Mouse (Mus musculus): Measurements from ENCODE around the gene Rin1.
"Not testable (repeated sequence)": the region's sequence is repeated elsewhere in the genome, so short reads cannot be mapped to it uniquely, and the experiment has no call there.

The Rin1 gene

DNA sequence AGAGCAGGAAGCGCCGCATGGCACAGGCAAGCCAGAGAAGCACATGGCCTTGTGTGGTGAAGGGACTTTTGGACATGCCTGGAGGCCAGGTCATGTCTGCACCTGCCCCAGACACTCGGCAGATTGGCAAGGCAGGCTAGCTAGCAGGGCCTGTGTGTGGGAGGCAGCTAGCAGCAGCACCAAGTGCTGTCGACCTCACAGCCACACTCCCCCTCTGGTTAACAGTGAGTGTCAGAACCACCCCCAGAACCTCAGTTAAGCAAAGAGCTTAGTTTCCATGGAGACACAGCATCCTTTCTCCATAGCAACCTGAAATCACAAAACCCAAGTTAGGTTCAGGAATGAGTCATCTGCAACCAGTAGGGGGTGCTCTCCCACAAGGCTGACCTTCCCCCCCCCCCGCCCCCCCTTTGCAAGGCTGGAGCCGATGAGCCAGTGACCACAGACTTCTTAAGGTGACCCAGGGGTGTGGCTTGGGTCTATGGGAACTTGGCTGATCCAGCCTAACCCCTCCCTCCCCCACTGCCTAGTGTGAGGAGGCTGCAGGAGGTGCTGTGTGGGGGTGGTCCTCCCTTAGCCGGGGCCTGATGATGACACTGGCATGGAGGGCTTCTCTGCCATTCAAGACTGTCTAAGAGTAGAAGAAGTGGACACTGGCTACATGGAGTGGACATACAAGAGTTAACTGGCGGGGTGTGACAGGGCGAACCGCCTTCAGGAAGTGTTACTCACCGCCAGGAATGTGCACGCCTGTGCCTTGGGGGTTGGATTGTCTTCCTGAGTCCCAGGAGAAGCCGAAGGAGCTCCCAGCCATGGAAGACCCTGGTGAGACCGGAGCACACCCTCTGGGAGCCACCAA is at the start of gene Rin1:
Gene Rin1, plus strand, starts transcription at position 435 of the 859 bp plus-strand sequence.
- DNase-seq (ENCODE audit: low spot score in 2 of 2), result no peak

DNA sequence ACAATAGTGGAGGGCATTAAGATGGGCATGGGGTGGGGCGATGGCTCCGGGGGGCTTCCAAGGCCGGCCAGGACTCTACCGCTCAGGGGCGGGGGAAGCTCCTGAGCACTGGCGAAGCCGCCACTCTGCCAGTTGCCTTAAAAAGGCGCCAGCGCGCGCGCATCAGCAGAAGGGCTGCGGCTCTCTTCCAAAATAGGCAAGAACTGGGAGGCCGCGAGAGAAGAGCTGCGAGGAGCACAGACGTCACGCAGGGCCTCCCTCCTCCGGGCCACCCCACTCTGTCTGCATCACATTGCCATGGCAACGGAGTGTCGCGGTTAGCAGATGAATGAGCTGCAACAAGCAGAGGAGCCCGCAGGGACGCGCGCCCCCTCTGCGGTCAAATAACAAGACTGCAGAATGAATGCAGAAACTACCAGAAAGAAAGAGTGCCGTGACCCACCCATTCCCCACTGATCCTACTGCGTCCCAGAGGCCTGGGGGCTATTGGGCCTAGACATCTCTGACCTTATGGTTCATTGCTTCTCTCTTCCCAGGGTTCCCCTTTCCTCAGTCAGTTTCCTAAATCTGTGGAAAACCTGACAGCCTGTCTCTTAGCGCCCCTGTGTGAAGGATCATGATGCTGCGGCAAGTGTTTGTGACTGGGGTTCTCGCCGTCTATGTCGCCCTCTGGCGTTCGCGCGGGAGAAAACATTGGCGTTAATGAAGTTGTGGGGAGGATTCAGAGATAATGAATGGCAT is 48.4 kb upstream of the Rin1 start:
- peak; percentile 47 to 65 for DNase-seq (ENCODE audit: low spot score in 2 of 2)

DNA sequence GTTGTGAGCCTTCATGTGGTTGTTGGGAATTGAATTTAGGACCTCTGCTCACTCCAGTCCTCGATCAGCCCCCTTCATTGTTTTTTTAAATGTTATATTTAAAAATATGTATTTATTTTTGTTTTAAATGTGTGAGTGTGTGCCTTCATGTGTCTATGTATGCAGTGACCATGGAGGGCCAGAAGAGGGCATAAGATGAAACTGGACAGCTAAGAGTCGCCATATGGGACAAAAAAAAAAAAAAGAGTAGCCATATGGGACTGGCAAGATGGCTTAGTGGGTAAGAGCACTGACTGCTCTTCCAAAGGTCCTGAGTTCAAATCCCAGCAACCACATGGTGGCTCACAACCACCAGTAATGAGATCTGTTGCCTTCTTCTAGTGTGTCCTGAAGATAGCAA is 46.6 kb upstream of the Rin1 start:
- DNase-seq (ENCODE audit: low spot score in 2 of 2), result not testable (repeated sequence)

DNA sequence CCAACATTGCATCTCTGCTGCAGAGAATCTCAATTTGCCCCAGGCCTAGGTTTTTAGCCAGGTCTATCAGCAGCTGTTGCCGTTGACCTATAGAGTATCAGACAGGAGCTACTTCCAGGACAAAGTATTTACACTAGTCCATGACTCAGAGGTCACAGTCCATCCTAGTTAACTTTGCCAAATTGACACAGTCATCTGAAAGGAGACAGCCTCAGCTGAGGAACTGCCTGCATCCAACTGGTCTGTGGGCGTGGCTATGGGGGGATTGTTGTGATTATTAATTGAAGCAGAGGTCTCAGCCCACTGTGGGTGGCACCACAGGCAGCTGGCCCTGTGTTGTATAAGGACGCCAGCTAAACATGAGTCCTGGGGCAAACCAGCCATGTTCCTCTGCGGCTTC is 45.4 kb upstream of the Rin1 start:
- no peak for DNase-seq (ENCODE audit: low spot score in 2 of 2)

DNA sequence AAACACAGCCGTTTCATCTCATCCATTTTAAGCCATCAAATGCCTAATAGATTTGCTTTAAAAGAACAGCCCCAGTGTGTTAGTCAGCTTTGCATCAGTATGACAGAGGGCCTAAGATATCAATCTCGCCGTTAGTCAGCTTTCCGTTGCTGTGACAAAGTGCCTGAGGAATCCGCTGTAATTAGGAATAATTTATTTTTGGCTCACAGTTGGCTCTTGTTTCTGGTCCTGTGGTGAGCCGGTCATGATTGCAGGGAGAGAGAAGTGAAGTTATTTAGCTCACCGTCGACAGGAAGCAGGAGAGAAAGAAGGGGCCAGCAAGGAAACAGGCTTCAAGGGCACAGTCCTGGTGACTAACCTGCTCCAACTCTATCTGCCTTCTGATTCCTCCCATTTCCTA is 37.1 kb upstream of the Rin1 start:
- no peak for DNase-seq (ENCODE audit: low spot score in 2 of 2)

DNA sequence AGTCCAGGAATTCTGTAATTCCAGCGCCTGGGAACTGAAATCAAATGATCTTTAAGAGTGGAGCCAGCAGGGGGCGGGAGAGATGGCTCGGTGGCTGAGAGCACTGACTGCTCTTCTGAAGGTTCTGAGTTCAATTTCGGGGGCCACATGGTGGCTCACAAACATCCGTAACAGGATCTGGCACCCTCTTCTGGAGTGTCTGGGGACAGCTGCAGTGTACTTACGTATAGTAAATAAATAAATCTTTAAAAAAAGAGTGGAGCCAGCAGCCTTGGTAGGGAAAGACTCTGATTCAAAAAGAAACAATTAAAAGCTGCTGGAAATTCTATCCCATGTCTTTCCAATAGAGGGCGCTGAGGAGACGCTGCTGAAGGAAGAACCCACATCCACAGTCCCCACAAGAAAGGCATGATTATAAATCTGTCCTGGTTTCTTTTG is 35.3 kb upstream of the Rin1 start:
- DNase-seq (ENCODE audit: low spot score in 2 of 2), result no peak

DNA sequence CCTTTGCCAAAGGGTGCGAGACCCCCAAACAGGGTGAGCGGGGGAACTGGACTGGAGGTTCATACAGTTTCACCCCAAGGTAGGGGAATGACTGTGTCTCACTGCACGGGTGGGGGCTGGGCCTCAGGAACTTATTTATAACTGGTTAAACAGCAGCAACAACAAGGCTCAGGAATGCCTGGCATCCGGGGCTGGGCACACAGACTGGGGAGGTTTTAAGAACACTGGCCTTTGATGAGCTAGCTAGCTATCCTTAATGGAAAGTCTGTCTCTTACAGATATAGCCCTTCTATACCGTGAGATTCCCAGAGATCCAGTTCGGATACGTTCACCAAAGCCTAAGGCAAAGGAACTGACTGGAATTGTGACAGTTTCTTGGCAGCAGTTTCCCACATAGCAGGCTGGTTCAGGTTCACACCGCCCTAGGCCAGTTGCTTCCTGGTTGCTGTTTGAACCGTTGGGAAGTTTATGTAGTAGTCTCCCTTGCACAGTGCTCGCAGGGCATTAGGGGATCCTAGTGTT is 34.0 kb upstream of the Rin1 start:
- no peak for DNase-seq (ENCODE audit: low spot score in 2 of 2)

DNA sequence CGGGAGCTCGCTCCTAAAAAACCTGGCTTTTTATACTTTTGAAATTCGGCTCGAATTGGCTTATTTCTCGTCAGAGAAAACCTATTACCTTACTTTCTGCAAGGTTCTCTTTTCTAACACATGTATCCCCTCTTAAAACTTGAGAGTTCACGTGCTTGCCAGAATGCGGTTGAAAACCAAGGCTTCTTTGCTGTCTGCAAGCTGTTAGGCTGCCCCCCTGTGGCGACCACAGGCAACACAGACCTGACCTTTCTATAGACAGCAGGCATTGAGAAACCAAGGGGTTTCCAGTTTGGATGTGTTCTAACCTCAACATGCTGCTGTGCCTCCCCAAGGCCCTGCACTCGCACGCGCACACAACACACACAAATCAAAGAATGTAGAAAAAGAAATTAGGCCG is 33.5 kb upstream of the Rin1 start:
- peak; percentile 44 to 69 for DNase-seq (ENCODE audit: low spot score in 2 of 2)

DNA sequence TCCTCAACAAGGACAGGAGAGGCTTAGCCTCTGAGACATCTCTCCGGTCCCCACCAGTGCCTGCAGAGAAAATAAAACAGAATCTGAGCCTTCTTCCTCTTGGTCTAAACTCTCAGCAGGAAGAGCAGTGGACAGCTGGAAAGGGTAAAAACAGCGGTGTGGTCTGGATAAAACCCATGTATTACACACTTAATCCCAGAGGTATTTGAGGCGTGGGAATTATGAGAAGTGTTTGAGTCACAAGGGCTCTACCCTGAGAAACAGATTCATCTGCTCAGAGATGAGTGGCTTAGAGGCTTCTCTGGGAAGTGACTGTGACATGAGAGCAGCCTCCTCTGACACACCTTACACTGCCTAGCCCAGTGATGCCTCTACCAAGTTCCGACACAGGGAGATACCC is 32.7 kb upstream of the Rin1 start:
- no peak for DNase-seq (ENCODE audit: low spot score in 2 of 2)

DNA sequence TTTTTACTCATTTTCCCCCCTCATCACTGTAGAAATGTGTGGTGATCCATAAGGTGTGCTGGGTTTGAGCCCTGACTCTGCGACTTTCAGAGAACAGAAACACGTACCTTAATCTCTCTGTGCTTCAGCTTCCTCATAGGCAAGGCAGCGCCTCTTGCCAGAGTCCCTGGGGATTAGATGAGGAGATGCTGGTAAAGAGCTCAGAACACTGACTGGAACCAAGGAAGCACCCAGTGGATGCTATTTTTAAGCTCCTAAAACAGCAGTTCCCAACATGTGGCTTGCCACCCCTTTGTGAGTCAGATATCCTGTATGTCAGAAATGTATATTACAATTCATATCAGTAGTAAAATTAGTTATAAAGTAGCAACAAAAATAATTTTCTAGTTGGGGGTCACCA is 32.1 kb upstream of the Rin1 start:
- no peak for DNase-seq (ENCODE audit: low spot score in 2 of 2)

DNA sequence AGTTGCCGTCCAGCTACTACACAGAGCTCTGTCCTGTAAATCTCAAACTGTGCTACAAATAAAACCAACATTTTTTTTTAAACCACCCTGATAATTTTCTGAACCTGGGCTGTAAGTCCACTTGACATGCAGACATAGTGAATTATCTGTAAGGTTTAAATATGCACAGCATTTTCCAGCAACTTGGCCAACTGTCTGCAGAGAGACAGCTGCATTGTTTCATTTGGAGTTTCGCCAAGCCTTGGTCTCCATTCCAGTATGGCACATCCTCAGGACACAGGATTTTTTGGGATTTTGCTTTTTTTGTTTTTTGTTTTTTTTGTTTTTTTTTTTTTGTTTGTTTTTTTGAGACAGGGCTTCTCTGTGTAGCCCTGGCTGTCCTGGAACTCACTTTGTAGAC is 28.9 kb upstream of the Rin1 start:
- no peak for DNase-seq (ENCODE audit: low spot score in 2 of 2)

DNA sequence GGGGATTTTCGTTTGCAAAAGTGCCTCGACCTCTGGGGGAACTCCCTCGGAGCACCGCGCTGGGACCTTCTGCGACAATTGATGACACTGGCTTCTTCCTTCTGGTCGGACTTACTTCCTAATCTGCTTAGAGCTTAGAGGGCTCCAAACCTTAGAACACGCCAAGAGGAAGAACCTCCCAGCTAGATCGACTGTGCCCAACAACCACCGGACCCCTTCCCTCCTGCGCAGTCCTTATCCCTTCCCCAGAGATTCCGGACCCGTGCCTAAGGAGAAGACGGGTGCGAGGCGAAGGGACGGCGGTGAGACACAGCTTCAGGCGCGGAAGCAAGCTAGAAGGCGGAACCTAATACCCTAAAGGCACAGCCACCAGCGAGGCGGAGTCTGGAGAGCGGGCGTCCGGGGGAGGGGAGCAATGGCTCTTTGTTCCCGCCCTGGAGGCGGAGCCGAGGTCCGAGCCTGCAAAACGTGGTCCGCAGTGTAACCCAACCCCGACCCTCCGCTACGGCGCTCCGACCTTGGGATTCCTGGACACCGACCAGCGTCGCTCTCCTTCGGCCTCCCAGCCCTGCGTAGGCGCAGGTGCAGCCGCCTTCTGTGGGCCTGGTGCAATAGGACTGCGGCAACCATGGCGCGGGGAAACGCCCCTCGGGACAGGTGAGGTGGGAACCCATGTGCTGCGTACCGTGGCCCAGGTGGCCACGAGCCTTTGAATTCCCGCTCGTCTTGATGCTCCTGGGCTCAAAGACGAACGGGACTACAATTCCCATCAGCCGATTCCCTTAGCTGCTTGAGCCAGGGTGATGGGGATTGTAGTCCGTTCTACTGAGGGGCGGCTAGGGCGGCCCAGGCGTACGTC is 26.4 kb upstream of the Rin1 start, which contains the start of gene Slc29a2:
Gene Slc29a2, plus strand, starts transcription at position 240 of the 859 bp plus-strand sequence.
- peak; percentile 72 to 80 for DNase-seq (ENCODE audit: low spot score in 2 of 2)

DNA sequence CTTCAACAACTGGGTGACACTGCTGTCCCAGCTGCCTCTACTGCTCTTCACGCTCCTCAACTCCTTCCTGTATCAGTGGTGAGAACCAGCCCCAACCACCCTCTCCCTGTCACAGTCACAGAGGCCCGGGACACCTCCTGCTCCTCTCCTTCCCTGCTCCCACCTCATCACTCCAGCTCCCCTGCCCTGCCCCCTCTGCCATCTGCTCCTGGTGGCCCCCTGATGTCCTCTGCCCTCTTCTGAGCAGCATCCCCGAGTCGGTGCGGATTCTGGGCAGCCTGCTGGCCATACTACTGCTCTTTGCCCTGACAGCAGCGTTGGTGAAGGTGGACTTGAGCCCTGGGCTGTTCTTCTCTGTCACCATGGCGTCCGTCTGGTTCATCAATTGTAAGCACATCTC is 24.2 kb upstream of the Rin1 start:
- no peak for DNase-seq (ENCODE audit: low spot score in 2 of 2)

DNA sequence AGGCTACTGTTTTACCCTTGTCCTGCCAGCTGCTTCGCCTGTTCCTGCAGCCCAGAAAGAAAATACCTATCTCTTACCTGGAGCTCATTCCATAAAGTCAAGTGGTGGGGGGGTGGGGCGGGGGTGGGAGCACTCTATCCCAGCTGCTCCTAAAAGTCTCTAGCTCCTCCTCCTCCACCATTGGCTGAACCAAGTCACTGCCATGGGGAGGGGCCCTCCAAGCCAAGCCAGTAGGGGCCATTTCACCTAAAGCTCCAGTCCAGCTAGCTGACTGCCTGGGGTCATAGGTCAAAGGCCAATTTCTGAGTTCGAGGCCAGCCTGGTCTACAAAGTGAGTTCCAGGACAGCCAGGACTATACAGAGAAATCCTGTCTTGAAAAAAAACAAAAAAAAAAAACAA is 17.6 kb upstream of the Rin1 start:
- no peak for DNase-seq (ENCODE audit: low spot score in 2 of 2)

DNA sequence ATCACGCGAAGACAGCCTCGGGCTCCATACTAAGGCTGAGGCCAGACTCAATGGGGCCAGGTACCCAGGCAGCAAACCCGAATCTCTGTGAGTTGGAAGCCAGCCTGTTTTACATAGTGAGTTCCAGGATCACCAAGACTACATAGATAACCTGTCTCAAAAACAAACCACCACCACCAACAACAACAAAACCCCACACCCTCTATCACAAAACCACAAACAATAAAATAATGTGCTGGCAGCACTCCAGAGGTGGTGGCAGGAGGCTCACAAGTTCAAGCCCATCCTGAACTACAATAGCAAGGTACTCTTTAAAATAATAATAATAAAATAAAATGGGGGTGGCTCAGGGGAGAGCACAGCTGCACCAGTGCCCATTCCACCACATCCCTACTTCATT is 13.7 kb upstream of the Rin1 start:
- DNase-seq (ENCODE audit: low spot score in 2 of 2), result no peak

DNA sequence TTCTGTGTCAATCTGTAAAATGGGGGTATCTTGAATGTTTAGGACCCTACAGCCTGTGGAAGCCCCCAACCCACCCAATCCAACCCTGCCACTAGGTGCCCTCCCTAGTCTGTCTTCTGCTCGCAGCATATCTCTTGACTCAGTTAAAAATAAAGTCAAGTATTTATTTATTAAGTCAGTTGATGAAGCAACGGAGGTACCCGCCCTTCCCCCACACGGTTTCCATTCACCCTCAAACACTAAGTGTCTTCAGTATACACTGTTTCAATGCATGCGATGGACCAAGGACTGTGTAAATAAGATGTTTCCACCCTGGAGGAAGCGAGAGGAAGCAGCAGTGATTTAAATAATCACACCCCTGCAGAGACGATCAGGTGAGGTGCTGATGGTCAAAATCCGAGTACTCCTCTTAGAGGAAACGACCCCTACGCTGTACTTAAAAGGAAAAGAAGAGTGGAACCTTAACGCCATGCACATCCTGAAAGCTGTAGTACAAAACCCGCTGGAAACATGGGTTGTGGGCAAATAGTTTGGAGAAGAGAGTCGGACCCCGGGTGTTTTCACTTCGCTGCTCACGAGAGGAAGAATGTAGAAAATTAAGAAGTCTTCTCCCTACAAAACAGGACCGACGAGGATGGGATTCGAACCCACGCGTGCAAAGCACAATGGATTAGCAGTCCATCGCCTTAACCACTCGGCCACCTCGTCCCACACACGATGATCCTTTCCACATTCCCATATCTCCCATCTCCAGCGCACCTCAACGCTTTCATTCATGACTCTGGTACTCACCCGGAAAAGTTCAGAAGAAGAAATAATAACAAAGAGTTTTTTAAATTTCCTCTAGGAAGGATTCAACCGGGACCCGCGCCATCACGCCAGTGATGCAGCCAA is 12.4 kb upstream of the Rin1 start:
- DNase-seq (ENCODE audit: low spot score in 2 of 2), result peak; percentile 28 to 35

DNA sequence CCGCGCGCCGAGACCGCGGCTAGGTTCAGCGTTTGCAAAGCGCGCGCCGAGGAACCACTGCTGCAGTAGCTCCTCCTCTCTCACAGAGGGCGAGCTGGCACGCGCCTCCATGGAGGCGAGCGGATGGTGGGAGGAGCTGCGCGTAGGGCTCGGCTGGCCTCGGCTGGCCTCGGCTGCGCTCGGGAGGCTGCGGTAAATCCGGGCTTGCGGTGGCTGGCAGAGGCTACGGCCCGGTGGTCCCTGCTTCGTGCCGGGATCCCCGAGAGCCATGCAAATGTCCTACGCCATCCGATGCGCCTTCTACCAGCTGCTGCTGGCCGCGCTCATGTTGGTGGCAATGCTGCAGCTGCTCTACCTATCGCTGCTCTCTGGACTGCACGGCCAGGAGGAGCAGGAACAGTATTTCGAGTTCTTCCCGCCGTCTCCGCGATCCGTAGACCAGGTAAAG is 11.5 kb upstream of the Rin1 start, which contains the start of the genes B4gat1 and AC124502.3:
Gene B4gat1, plus strand, starts transcription at position 118 of the 448 bp plus-strand sequence.
Gene AC124502.3, plus strand, starts transcription at position 183 of the 448 bp plus-strand sequence.
- peak; percentile 65 to 77 for DNase-seq (ENCODE audit: low spot score in 2 of 2)

DNA sequence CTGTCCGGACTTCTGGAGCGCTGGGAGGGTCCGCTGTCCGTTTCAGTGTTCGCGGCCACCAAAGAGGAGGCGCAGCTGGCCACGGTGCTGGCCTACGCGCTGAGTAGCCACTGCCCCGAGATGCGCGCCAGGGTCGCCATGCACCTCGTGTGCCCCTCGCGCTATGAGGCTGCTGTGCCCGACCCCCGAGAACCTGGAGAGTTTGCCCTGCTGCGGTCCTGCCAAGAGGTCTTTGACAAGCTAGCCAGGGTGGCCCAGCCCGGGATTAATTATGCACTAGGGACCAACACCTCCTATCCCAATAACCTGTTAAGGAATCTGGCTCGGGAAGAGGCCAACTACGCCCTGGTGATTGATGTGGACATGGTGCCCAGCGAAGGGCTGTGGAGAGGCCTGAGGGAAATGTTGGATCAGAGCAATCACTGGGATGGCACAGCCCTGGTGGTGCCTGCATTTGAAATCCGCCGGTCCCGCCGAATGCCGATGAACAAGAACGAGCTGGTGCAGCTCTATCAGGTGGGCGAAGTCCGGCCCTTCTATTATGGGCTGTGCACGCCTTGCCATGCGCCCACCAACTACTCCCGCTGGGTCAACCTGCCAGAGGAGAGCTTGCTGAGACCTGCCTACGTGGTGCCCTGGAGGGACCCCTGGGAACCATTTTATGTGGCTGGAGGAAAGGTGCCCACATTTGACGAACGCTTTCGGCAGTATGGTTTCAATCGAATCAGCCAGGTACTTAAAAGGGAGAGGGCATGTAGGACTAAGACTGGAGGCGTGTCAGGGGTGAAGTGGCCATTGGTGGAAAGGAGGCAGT is 10.8 kb upstream of the Rin1 start:
- DNase-seq (ENCODE audit: low spot score in 2 of 2), result no peak

DNA sequence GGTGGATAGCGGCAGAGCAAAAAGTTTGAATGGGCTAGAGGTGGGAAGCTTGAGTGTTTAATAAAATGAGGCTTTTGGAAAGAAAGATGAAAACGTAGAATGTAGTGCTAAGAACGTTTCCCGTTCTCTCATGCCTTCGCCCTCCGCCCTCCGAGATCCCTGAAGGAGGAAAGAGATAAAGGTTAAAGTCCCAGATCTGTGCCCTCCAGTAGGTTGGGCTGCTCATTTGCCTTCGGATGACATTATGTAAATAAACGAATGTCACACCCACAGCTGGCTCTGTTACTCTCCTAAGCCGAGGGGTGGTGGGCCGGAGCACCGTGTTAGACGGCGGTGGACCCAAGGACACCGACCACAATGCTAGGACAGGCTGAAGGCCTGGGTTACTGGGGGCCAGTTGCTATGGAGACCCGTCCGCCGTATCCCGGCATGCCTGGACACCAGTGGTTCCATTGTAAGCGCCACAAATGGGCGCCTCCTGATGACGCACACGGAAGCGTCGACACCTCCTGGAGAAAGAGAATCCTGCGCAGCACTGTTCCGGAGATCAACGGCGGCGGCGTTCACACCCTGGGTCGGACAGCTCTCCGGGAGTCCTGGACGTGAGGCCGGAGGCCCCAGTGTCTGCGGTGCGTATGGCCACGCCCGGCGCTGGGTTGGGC is 9.3 kb upstream of the Rin1 start, which contains the start of gene Brms1:
Gene Brms1, plus strand, starts transcription at position 493 of the 662 bp plus-strand sequence.
- DNase-seq (ENCODE audit: low spot score in 2 of 2), result peak; percentile 65 to 82
